Mouse (Mus musculus) adrenal gland, postnatal 10 days (tissue): ENCODE data around the gene Serpini2. TPM values are rescaled to one million over a fixed set of nuclear protein-coding genes. Genes with fewer than 3 reads are reported as not detected.
"Not testable (repeated sequence)": the region's sequence is repeated elsewhere in the genome, so short reads cannot be mapped to it uniquely, and the experiment has no call there.

ENCODE experiments used
- DNase-seq: peaks from one replicate; pipeline ENCODE4 v3.0.0; 2021; ENCODE audit warnings: mixed read lengths
- long read RNA-seq, 2 experiments: library from polyadenylated mRNA; stranded (forward); transcript quantifications; one replicate each; pipeline ENCODE4 v2.0.0; 2021
- total RNA-seq, 2 experiments: library from RNA; stranded (reverse); gene quantifications; 2 replicates each; pipeline ENCODE4 v1.2.3; 2021

Gene Serpini2
- total RNA-seq, result not detected
- long read RNA-seq, experiment 1, result 0 reads
- long read RNA-seq, experiment 2, result 0 reads

DNA sequence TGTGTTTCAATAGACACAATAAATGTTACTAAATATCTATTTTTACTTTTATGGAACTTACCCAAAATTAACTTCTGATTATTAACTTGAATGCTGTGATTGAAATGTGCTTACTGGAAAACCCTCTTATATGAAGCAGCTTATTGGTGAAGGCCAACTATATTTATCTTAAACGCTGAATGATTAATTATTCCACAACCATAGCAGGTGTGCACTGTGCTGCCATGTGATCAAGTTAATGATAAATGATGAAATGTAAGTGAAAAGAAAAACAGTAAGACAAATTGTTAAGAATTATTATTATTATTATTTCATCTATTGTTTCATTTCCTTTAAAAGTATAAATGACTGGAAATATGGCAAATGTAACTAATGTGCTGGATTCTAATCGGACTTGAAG lies at the start of gene Serpini2:
Serpini2 (minus strand) TSS at position 101 of the 400 bp plus-strand sequence.
- no peak for DNase-seq

GRCm38 (mm10) chr3:75308861-75309260 lies 39.0 kb upstream of the Serpini2 start:
- no peak for DNase-seq

DNA sequence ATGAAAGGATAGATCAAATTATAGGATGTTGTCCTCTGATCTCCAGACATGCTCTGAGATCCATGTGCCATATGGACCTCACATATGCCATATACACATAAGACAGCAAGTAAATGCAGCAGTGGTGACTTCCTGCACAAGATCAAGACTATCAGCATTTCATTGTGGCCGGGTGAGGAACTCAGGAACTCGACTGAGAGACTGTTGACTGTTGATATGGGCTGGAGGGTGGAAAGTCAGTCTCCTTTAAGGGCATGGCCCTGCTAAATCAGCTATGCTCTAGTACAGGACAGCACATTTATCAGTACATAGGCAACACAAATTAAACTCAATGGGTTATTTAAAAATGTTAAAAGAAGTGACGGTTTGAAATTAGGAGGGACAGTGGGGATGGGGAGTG lies 38.4 kb upstream of the Serpini2 start:
- DNase-seq, result no peak

DNA sequence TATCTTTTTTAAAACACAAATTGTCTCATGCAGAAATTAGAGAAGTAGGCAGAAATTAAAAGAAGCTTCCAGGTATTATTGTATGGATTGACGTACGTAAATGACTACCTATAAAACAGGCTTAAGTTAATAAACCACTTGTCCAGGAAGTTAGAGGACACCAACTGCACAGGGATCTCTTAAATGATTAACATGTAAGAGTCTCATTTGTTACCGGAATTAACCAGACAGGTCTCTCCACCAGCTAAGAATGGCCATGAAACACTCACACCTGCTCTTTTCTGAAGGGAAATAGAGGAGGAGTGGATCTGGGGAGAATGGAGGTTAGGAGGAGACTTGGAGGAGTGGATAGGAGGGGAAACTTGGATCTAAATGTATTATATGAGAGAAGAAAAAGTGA lies 35.7 kb upstream of the Serpini2 start:
- no peak for DNase-seq

GRCm38 (mm10) chr3:75304621-75305020 lies 34.7 kb upstream of the Serpini2 start:
- no peak for DNase-seq

DNA sequence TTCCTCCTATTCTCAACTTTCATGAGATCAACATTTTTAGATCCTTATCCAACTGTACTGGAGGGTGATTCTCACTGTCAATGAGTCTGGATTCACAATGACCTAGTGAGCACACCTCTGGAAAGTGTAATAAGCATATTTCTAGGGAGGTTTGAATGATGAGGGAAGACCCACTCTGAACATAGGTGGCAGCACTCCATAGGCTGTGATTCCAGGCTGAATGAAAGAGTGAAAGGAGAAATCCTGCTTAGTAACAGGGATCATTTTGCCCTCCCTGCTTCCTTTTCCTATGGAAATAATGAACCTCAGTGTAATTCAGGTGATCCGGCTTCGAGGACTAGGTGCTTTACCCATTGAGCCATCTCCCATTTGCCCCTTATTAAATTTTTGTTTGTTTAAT lies 31.2 kb upstream of the Serpini2 start:
- no peak for DNase-seq

- DNase-seq, result not testable (repeated sequence)
These were observed 29.6 kb upstream of the Serpini2 start for GRCm38 (mm10) chr3:75299464-75299863.

DNA sequence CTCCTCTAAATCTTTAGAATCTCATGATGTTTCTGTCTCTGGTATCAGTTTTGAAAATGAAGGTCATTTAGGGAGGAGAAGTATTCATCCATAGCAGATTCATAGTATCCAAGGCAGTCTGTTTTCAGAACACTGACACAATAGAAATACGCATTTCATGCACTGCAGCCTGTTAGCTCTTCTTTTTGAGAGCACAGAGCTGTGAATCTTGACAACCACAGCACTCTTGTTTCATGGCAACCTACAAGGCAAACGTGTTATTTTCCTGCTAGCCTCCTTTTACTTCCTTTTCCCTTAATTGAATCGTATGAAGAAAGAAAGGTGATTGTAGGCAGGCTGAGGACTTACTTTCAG lies 27.9 kb upstream of the Serpini2 start:
- DNase-seq, result no peak

DNA sequence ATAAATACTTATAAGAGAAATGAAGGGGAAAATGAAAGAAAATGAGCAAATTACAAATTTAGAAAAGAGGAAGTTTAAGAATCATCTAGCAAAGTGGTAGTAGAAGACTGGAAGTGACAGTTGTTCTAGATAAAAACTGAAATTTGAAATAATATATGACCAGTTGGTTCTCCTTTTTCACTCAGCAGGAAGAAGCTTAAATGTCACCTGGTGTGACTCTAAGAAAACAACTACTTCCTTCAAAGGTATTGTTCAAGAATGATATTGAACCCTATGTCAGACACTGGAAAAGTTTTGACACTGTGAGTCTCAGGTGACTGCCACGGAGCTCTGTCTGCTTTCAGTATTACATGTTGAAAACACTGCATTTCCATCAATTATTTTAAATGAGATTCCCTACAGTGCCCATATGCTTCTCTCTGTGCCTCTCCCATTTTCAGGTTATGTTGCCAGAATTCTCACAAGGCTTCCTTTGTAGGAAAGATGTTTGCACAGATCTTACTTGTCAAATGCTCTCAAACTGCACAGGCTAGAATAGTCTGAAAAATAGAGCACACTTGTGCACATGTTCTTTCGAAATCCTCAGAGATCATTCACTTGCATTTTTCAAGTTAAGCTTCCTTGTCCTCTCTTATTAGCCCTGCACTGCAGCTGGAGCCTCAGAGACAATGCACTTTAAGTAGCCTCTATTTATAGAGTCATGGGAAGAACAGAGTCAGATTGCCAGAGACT lies 27.3 kb upstream of the Serpini2 start:
- DNase-seq, result no peak

DNA sequence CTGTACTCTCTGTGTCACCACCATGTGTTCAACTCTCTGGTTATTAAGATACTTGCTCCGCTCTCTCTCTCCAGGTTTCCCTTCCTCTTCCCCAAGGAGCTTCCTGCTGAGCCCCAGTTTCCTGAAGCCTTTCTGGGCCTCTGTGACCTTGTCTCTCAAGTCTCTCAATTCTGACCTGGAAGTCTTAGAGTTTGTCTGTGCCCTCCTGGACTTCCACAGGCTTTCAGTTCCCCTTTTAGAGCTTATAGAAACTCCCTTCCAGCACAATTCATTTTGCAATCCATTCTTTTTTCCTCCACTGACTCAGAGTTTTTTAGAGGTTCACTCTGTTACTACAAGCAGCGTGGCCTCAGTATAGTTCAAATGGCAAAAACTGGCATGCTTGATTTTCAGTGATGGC lies 23.4 kb upstream of the Serpini2 start:
- no peak for DNase-seq

DNA sequence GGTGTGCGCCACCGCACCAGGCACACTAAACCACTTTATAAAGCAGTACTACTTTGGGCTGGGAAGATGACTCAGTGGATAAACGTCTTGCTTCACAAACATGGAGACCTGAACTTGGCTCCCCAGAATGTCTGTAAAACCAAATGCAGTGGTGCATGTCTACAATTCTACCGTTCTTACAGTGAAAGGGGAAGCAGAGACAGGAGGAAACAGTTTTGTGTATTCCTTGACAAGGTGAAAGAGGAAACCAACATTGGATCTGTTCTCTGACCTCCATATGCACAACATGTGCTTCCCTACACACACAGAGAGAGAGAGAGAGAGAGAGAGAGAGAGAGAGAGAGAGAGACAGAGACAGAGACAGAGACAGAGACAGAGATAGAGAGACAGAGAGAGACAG lies 7.6 kb upstream of the Serpini2 start:
- no peak for DNase-seq

GRCm38 (mm10) chr3:75276522-75276921 lies 6.6 kb upstream of the Serpini2 start:
- no peak for DNase-seq

DNA sequence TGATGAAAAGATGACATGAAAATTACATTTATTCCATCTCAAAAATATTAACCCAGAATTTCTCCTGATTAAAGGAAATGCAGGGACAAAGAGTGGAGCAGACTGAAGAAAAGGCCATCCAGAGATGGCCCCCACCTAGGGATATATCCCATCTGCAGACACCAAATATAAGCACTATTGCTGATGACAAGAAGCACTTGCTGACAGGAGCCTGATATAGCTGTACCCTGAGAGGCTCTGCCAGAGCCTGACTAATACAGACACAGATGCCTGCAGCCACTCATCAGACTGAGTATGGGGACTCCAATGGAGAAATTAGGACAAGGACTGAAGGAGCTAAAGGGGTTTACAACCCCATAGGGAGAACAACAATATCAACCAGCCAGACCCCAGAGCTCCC lies 5.2 kb upstream of the Serpini2 start:
- no peak for DNase-seq

GRCm38 (mm10) chr3:75259356-75259755 lies 10.5 kb downstream of the Serpini2 start:
- no peak for DNase-seq

DNA sequence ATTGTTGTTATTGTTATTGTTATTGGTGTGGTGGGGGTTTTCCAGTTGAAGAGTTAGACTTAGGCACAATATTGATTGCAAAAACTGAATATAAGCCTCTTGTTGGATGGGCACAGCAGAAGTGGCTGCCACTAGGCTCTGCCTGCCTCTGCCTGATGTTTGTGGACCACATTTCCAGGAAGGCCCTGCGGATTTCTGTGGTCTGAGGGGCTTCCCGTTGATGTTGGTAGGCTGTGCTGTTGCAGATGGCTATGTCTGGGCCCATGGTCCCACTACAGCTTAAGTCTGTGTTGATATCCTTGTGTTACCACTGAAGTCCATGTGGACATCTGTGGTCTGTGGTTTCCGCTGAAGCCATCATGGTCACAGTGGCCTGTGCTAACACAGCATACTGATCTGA lies 50.2 kb downstream of the Serpini2 start:
- no peak for DNase-seq

DNA sequence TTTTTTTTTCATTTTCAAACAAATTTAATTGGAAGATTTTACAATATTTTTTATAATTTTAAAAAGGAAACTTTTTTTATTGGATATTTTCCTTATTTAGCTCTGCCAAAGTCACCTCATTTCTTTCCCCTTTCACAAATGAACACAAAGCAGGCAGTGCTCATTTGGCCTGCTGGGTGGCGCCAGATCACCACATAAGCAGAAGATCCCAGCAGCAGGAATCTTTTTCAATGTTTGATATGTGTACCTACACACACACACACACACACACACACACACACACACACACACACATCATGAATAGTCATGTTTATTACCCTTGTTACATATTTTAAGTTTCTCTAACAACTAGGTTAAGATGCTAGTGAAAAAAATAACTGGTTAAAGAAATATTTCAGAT lies 50.7 kb downstream of the Serpini2 start:
- DNase-seq, result peak; percentile 46

- peak; percentile 77 for DNase-seq
These were observed 66.9 kb downstream of the Serpini2 start for GRCm38 (mm10) chr3:75202808-75203503.

Other genes starting within 250 kb of the Serpini2 start
- gene Zbbx, start 105.0 kb downstream of the Serpini2 start, total RNA-seq, result not detected
- not detected for gene Wdr49, start 212.1 kb upstream of the Serpini2 start, total RNA-seq